Mouse (Mus musculus) stomach, embryonic 15.5 days (tissue): ENCODE measurements around the gene Aldob. TPM values are rescaled to one million over a fixed set of nuclear protein-coding genes. Genes with fewer than 3 reads are reported as not detected.

ENCODE experiments used
- ATAC-seq: fragments of 200-750 bp; cut with Nextera tagmentation; 2 replicates; pipeline ENCODE4 v1.8.0; 2017; ENCODE audit warnings: low read depth, moderate number of reproducible peaks, moderate TSS enrichment; ENCODE audit not compliant: insufficient read depth, low FRiP score
- H3K27ac ChIP-seq: fragments of 300-500 bp; sonication (generic); 2 replicates; pipeline ENCODE4 v1.5.1; 2015; ENCODE audit warnings: mild to moderate bottlenecking, inconsistent platforms
- H3K27me3 ChIP-seq: fragments of 300-500 bp; sonication (generic); replicated peaks from 2 replicates; pipeline ENCODE4 v1.6.1; 2015; ENCODE audit warnings: inconsistent platforms
- H3K36me3 ChIP-seq: fragments of 300-500 bp; sonication (generic); 2 replicates; pipeline ENCODE4 v1.6.1; 2015; ENCODE audit warnings: inconsistent platforms
- H3K4me1 ChIP-seq: fragments of 300-500 bp; sonication (generic); 2 replicates; pipeline ENCODE4 v1.6.1; 2015; ENCODE audit warnings: inconsistent platforms
- H3K4me2 ChIP-seq: fragments of 300-500 bp; sonication (generic); 2 replicates; pipeline ENCODE4 v1.6.1; 2015; ENCODE audit warnings: mild to moderate bottlenecking, inconsistent platforms
- H3K4me3 ChIP-seq: fragments of 300-500 bp; sonication (generic); replicated peaks from 2 replicates; pipeline ENCODE4 v1.5.1; 2015; ENCODE audit warnings: inconsistent platforms
- H3K9ac ChIP-seq: fragments of 300-500 bp; sonication (generic); 2 replicates; pipeline ENCODE4 v1.6.1; 2015; ENCODE audit warnings: inconsistent platforms
- H3K9me3 ChIP-seq: fragments of 300-500 bp; sonication (generic); 2 replicates; pipeline ENCODE4 v1.6.1; 2016; ENCODE audit warnings: inconsistent platforms
- WGBS: fragments of 180-500 bp; shearing (Covaris S2); methylation state at CpG from one replicate; pipeline ENCODE4 v1.1.7; 2015; 5-methylcytosine and 5-hydroxymethylcytosine counted together
- polyA plus RNA-seq: library from polyadenylated mRNA; unstranded; fragments of >200 nt; fragmentation: Nextera tagmentation; extraction: Ambion mirVana; gene quantifications from 2 replicates; pipeline ENCODE4 v1.2.1, GENCODE M21; 2015

Gene Aldob
- polyA plus RNA-seq, 1 experiment from 2014 or later, result 77.3 TPM

DNA sequence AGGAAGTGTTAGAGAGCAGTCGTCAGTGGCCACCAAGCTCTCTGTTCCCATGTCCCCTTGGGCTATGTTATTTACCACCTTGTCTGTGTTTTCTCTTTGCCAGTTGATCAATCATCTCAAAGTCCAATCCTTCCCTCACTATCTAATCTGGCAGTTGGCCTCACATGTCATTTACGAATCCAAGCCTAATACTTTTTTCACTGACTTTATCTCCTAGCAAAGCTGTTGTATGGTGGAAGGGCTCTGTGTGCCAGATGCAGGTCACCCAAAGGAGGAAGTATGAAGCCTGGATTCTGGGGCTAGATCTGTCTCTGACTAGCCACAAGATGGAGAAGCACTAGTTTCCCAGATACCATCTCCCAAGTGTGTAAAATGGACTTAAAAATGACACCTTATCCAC lies 8.8 kb upstream of the Aldob start:
- Histone ChIP-seq H3K27me3 (no peaks in the 10 kb centered on the region), H3K36me3 (no peaks in the 10 kb centered on the region), H3K9ac (no peak overlapping the region), H3K9me3 (no peaks in the 10 kb centered on the region), H3K4me3 (no peak overlapping the region), H3K4me1 (no peaks in the 10 kb centered on the region), H3K27ac (no peak overlapping the region), H3K4me2 (no peak overlapping the region)
- 55% methylated on average over 2 of the region's 2 CpGs for WGBS
- ATAC-seq, result no peak

DNA sequence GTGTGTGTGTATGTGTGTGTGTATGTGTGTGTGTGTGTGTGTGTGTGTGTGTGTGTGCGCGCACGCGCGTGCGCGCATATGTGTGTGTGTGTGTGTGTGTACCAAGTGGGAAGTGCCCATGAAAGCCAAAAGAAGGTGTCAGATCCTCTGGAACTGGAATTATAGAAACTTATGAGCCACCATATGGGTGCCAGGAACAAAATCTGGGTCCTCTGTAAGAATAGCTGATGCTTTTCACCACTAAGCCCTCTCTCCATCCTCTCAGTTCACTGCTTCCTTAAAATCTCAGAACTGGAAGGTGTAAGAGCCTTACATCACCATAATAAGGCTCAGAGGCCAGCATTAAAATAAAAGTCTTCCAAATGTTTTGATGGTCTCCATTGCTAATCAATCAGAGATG lies 8.0 kb upstream of the Aldob start:
- no peak overlapping the region for H3K27ac ChIP-seq
- no peak overlapping the region for H3K4me2 ChIP-seq
- WGBS, result 94% methylated on average over 7 of the region's 7 CpGs

DNA sequence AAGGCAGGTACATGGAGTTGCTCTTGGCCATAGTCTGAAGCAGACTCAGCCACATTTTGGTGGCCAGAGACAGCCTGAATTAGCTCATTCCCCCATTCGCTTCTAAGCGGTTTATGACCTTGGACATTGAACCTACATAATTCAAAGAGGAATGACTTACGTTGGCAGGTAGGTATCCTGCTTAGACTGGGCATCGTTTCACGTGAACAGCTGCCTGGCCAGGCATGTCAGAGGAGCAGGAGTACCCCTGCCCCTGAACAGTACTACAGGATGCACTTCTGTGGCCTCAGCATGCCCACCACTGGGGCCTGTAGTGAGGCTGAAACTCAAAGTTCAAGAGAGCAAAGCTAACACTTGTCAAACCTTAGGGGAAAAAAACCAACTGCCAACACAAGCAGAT lies 4.0 kb upstream of the Aldob start:
- no peak overlapping the region for H3K4me2 ChIP-seq
- H3K27ac ChIP-seq, result no peak overlapping the region
- ATAC-seq, result no peak
- no peaks in the 10 kb centered on the region for H3K9me3 ChIP-seq
- no peaks in the 10 kb centered on the region for H3K27me3 ChIP-seq
- H3K4me3 ChIP-seq, result no peak overlapping the region
- H3K4me1 ChIP-seq, result no peaks in the 10 kb centered on the region
- WGBS, result 64% methylated on average over 5 of the region's 5 CpGs
- H3K9ac ChIP-seq, result no peak overlapping the region
- H3K36me3 ChIP-seq, result no peaks in the 10 kb centered on the region

More for the DNA sequence above, 8.0 kb upstream of the Aldob start:
- ATAC-seq, result no peak
- no peaks in the 10 kb centered on the region for H3K27me3 ChIP-seq
- H3K4me3 ChIP-seq, result no peak overlapping the region
- no peak overlapping the region for H3K9ac ChIP-seq
- H3K9me3 ChIP-seq, result no peaks in the 10 kb centered on the region
- H3K4me1 ChIP-seq, result no peaks in the 10 kb centered on the region
- H3K36me3 ChIP-seq, result no peaks in the 10 kb centered on the region

DNA sequence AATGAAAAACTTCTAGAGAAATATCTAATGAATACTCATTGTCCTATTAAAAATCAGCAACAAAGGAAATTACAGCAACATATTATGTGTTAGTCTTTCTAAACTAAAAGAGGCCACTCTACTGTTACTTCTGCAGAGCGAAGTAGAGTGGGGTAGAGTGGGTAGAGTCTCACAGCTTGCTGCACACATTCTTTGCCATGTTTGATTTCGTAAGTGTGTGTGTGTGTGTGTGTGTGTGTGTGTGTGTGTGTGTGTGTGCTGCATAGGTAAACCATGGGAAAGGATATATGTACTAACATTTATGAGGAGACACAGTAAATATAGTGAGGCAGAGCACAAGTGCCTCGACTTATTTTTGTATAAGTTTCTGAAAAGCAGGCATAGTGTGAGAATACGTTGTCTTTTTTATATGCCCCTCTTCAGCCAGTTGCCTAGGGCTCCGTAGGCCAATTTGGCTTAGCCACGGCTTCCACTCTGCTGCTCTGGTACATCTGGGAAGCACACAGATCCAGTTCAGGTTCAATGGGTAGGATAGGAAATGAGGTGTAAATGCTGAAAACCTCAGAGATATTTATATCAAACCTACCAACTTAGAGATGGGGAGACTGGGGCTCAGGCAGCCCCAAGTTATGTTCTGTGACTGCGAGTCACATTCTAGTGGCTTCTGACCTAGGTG lies 1.7 kb downstream of the Aldob start:
- no peaks in the 10 kb centered on the region for H3K36me3 ChIP-seq
- no peak overlapping the region for H3K9ac ChIP-seq
- H3K4me3 ChIP-seq, result no peak overlapping the region
- no peaks in the 10 kb centered on the region for H3K9me3 ChIP-seq
- H3K27ac ChIP-seq, result no peak overlapping the region
- ATAC-seq, result no peak
- WGBS, result 85% methylated on average over 7 of the region's 7 CpGs
- no peaks in the 10 kb centered on the region for H3K4me1 ChIP-seq
- H3K4me2 ChIP-seq, result no peak overlapping the region
- H3K27me3 ChIP-seq, result no peaks in the 10 kb centered on the region

DNA sequence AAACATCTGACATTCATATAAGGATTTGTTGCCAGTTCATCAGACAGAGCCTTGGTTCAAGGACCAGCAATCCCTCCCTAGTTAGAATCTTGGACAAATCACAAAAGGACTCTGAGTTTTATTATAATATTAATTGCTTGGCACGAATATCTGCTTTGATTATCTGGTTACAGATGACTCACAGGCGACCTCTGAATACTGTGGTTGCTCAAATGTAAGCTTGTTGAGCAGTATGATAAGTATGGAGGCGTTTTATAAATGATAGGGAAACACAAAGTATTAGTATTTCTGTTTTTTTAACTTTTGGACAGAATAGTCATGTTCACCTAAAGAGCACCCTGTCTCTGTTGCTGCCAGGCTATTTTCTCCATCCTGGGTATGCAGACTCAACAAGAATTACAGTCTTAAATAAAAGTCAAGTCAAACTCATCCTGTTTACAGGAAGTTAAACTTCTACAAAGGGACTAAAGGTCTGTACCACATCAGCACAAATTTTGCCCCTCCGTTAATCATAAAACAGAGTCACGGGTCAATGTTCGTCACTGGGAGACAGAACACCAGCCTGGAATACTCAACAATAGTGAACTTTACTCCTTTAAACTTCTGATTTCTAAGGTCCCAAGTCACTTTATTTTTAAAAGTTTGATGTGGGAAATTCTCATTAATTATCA lies 2.3 kb downstream of the Aldob start:
- no peak for ATAC-seq
- no peak overlapping the region for H3K27ac ChIP-seq

DNA sequence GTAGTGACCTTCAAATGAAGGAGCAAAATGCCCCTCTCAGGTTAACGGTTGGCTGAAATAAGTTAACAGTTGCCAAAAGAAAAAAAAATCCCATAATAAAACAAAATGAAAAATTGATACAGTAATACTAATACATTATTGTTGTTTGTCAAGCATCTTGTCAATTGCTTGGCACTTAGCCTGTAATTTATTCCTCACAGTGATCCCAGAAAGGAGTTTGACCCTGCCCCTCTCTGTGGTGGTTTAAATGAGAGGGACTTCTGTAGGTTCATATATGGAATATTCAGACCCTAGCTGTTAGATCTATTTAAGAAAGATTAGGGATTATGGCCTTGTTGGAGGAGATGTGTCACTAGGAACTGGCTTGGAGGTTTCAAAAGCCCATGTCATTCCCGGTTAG lies 3.3 kb downstream of the Aldob start:
- 80% methylated on average over 2 of the region's 2 CpGs for WGBS
- H3K4me2 ChIP-seq, result no peak overlapping the region
- H3K36me3 ChIP-seq, result no peaks in the 10 kb centered on the region
- no peak overlapping the region for H3K4me3 ChIP-seq
- H3K9me3 ChIP-seq, result no peaks in the 10 kb centered on the region
- H3K4me1 ChIP-seq, result no peaks in the 10 kb centered on the region
- ATAC-seq, result no peak
- no peak overlapping the region for H3K27ac ChIP-seq
- no peak overlapping the region for H3K9ac ChIP-seq
- no peaks in the 10 kb centered on the region for H3K27me3 ChIP-seq

More for the DNA sequence above, 2.3 kb downstream of the Aldob start:
- Histone ChIP-seq H3K36me3 (no peaks in the 10 kb centered on the region), H3K4me3 (no peak overlapping the region), H3K9ac (no peak overlapping the region), H3K4me2 (no peak overlapping the region), H3K27me3 (no peaks in the 10 kb centered on the region), H3K4me1 (no peaks in the 10 kb centered on the region), H3K9me3 (no peaks in the 10 kb centered on the region)
- WGBS, result 63% methylated on average over 6 of the region's 6 CpGs

DNA sequence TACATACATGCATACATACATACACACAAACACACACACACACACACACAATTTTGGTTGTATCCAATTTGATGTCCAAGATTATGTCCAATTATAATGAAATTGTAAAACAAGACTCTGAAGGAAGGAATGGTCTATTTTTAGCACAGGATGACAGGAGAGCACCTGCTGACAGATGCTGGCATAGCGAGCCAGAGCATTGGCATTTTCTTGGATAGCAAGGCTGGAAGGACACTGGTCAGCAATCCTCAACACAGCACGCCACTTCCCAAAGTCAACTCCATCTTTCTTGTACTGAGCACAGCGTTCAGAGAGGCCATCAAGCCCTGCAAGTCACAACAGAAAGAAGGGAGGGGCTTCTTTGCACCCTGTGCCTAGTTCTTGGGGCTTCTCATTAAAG lies 8.4 kb downstream of the Aldob start:
- no peak for ATAC-seq
- no peak overlapping the region for H3K4me2 ChIP-seq
- H3K4me3 ChIP-seq, result no peak overlapping the region
- H3K4me1 ChIP-seq, result no peaks in the 10 kb centered on the region
- H3K9ac ChIP-seq, result no peak overlapping the region
- 80% methylated on average over 3 of the region's 3 CpGs for WGBS
- H3K9me3 ChIP-seq, result no peaks in the 10 kb centered on the region
- H3K27me3 ChIP-seq, result no peaks in the 10 kb centered on the region
- no peaks in the 10 kb centered on the region for H3K36me3 ChIP-seq
- no peak overlapping the region for H3K27ac ChIP-seq

DNA sequence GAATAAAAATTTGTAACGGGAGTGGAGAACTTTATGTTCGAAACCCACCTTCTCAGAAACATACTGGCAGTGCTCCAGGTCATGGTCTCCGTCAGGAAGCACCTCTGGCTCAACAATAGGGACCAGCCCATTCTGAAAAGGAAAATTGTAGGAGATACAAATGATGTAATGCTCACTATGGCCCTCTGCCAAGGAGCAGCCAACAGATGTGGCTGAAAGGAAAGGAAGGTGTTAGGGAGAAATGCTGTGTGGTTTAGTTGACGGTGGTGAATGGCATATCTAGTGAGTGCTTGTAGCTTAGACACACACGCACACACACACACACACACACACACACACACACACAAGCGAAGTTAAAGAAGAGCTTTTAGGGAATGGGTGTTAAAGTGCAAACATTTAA lies 9.7 kb downstream of the Aldob start:
- 50% methylated on average over 6 of the region's 6 CpGs for WGBS
- no peak overlapping the region for H3K27ac ChIP-seq
- no peaks in the 10 kb centered on the region for H3K36me3 ChIP-seq
- H3K27me3 ChIP-seq, result no peaks in the 10 kb centered on the region
- no peak overlapping the region for H3K9ac ChIP-seq
- H3K4me3 ChIP-seq, result no peak overlapping the region
- H3K9me3 ChIP-seq, result no peaks in the 10 kb centered on the region
- no peaks in the 10 kb centered on the region for H3K4me1 ChIP-seq
- no peak overlapping the region for H3K4me2 ChIP-seq
- no peak for ATAC-seq

DNA sequence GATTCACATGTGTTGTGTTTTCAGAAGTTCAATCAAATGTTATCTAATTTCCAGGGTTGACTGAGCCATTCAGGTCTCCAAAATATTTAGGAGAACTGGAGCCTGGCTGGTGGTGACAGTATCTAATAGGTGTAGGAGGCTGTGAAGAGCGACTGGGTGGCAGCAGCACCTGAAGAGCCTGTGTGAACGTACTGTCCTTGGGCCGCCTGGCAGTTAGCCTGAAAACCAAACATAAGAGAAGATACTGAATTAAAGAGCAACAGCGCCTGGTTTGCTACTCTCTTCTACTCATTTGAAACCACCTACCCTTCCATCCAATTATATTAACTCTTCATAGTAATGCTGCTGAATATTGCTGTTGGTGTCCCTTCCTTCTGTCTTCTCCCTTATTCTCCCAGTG lies 12.7 kb downstream of the Aldob start:
- no peak overlapping the region for H3K9ac ChIP-seq
- ATAC-seq, result no peak
- H3K27me3 ChIP-seq, result no peaks in the 10 kb centered on the region
- no peak overlapping the region for H3K4me3 ChIP-seq
- no peaks in the 10 kb centered on the region for H3K9me3 ChIP-seq
- no peaks in the 10 kb centered on the region; the same call in 1 of the 2 replicates for H3K36me3 ChIP-seq
- H3K4me1 ChIP-seq, result no peaks in the 10 kb centered on the region
- H3K27ac ChIP-seq, result no peak overlapping the region
- WGBS, result 82% methylated on average over 4 of the region's 4 CpGs
- no peak overlapping the region for H3K4me2 ChIP-seq

DNA sequence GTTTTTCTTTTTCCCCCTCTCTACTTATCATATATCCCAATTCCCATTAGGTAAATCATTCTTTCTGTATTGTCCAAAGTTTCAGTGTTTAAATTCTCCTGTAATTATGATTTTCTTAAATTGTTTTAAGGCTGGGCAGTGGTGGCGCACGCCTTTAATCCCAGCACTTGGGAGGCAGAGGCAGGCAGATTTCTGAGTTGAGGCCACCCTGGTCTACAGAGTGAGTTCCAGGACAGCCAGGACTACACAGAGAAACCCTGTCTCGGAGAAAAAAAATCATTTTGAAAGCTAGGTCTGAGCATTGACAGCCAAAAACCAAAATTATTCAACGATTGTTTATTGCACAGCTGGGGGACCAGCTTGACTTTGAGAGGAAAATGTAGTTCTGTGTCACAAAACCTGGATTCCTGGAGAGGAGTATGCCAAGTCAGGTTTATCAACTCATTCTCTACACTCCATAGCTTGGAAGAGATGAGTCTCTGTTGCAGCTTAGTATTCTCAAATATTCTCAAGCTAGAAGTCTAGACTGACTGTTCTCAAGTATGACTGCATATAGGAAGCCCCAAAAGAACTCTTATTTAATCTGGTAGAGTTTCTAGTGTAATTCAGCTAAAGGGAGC lies 13.6 kb downstream of the Aldob start:
- H3K27ac ChIP-seq, result no peak overlapping the region
- no peak overlapping the region for H3K9ac ChIP-seq
- no peak overlapping the region for H3K4me3 ChIP-seq
- no peaks in the 10 kb centered on the region; the same call in 1 of the 2 replicates for H3K36me3 ChIP-seq
- H3K4me2 ChIP-seq, result no peak overlapping the region
- no peak for ATAC-seq
- H3K9me3 ChIP-seq, result no peaks in the 10 kb centered on the region
- H3K4me1 ChIP-seq, result no peaks in the 10 kb centered on the region
- WGBS, result 88% methylated on average over 4 of the region's 4 CpGs
- no peaks in the 10 kb centered on the region for H3K27me3 ChIP-seq

DNA sequence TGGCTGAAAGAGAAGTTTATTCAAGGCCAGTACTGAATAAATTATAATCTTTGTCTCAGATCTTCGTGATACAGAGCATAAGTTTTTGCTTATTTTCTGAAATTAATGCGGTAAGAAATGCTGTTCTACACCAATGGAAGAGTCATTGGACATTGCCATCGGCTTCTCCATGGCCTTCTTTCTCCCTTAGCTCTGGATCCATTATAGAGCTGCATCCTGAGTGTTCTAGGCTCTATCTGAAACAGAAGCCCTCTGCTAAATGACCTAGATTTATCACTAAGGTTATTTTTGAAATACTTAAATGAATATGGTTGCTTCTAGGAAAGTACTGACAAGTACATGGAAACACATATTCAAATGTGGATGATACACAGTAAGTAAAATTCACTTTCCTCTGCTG lies 14.3 kb downstream of the Aldob start:
- Histone ChIP-seq H3K36me3 (peaks cover 5% of the 10 kb centered on the region), H3K9ac (no peak overlapping the region), H3K9me3 (0 out of 2 replicates have a peak, but pooled peaks cover under 1% of the 10 kb centered on the region), H3K27me3 (no peaks in the 10 kb centered on the region), H3K4me1 (no peaks in the 10 kb centered on the region), H3K27ac (no peak overlapping the region), H3K4me3 (no peak overlapping the region), H3K4me2 (no peak overlapping the region)
- ATAC-seq, result no peak
- 88% methylated on average over 3 of the region's 3 CpGs for WGBS

DNA sequence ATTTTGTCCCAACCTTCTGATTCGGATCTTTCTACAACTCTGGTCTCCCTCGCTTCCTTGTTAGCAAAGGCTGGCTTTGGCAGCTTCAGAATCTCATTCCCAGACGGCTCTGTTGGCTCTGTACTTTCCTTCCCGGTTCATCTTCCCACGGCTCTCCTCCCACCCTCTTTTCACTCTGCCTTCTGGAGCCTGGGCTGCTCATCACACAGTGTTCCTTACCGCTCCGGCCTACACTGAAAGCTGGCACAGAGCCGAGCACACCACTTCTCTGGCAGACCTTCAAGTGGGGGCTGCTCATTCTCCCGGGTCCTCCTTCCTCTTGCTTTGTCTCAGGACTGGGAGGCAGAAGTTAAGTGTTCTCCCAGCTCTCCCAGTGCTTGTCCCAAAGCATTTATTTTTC lies 26.8 kb downstream of the Aldob start:
- Histone ChIP-seq H3K4me1 (peaks cover 6% of the 10 kb centered on the region; the same call in 1 of the 2 replicates), H3K9me3 (no peaks in the 10 kb centered on the region), H3K4me3 (0 out of 2 replicates have a peak overlapping the region, but pooled peaks have one; percentile 4), H3K36me3 (0 out of 2 replicates have a peak, but pooled peaks cover 6% of the 10 kb centered on the region), H3K4me2 (peak overlapping the region; percentile 66; the same call in 1 of the 2 replicates), H3K27me3 (no peaks in the 10 kb centered on the region), H3K9ac (no peak overlapping the region), H3K27ac (no peak overlapping the region)
- no peak for ATAC-seq
- 73% methylated on average over 9 of the region's 9 CpGs for WGBS
